Mouse (Mus musculus) embryo, embryonic 10.5 days (tissue): ENCODE results near the gene Gm10340.
"Not testable (repeated sequence)": the region's sequence is repeated elsewhere in the genome, so short reads cannot be mapped to it uniquely, and the experiment has no call there.

Experiments
- DNase-seq: peaks from one replicate; pipeline ENCODE4 v3.0.0-alpha.2; 2015; ENCODE audit warnings: low spot score

The Gm10340 gene

DNA sequence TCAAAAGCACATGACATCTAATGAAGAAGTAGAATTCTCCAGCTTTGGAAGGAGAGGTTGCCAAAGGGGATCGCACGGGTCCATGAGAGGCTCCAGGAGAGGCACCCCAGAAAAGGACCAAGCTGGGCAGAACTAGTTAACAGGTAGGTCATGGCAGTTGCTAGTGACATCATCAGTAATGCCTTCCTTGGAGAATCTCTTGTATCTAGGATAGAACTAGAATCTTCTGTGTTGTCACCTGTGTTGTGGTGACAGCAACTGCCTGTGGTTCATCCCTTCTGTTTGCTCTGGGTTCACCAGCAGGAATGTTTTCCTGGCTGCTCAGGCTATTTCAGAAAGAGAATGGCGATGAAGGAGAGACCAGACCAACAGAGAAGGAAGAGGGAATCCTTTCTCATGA lies at the start of gene Gm10340:
Gm10340 (plus strand) TSS at position 301 of the 400 bp plus-strand sequence.
- not testable (repeated sequence) for DNase-seq

DNA sequence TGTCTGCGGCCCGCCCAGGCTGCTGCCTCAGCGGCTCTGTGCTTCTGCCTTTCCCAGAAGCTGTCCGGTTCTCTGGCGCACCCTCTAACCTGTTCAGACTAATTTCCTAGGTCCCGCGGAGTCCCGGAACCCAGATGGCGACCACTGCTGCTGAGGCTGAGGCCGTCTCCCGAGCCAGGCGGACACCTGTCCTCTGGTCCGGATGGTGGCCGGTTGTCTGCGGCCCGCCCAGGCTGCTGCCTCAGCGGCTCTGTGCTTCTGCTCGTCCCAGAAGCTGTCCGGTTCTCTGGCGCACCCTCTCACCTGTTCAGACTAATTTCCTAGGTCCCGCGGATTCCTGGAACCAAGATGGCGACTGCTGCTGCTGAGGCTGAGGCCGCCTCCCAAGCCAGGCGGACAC lies 17.7 kb upstream of the Gm10340 start:
- DNase-seq = not testable (repeated sequence)

DNA sequence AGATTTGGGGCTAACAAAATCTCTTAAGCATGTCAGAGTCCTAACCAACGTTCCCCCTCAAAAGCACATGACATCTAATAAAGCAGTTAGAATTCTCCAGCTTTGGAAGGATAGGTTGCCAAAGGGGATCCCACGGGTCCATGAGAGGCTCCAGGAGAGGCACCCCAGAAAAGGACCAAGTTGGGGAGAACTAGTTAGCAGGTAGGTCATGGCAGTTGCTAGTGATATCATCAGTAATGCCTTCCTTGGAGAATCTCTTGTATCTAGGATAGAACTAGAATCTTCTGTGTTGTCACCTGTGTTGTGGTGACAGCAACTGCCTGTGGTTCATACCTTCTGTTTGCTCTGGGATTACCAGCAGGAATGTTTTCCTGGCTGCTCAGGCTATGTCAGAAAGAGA lies 54.2 kb downstream of the Gm10340 start, which contains the start of gene Gm5795:
Gm5795 (plus strand) TSS at position 301 of the 400 bp plus-strand sequence.
- not testable (repeated sequence) for DNase-seq
